Mouse (Mus musculus): ENCODE results near the gene 9930104L06Rik.

DNA sequence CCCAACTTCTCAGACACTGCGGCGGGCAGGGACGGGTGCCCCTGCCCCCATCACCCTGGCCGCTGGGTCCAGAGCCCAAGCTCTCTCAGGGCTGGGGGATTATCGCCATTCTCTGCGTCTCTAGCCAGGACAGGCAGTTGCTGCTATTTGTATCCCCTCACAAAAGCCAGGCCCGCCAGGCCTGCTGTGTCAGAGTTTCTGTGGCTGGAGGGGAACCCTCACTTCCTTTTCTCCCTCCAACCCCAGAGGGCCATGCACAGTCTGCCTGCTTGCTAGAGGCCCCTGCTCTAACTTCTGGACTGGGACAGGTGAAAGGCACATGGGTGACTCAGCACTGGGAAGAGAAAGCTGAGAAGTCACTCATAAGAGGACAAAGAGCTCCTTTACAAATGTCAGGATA is 53.5 kb downstream of the 9930104L06Rik start:
- no peak for TF ChIP-seq CTCF (IDR thresholded peaks at IDR 0.05; ENCODE audit: insufficient read depth, low read depth, low read length)
- TF ChIP-seq POLR2A (IDR thresholded peaks at IDR 0.05; ENCODE audit: insufficient read depth, low read depth, low read length), result no peak
